Mouse (Mus musculus) kidney, adult 11 months (tissue): ENCODE measurements around the gene Pcif1.

Experiments used
- DNase-seq: peaks from one replicate; pipeline ENCODE4 v3.0.0; 2022

Pcif1 gene

DNA sequence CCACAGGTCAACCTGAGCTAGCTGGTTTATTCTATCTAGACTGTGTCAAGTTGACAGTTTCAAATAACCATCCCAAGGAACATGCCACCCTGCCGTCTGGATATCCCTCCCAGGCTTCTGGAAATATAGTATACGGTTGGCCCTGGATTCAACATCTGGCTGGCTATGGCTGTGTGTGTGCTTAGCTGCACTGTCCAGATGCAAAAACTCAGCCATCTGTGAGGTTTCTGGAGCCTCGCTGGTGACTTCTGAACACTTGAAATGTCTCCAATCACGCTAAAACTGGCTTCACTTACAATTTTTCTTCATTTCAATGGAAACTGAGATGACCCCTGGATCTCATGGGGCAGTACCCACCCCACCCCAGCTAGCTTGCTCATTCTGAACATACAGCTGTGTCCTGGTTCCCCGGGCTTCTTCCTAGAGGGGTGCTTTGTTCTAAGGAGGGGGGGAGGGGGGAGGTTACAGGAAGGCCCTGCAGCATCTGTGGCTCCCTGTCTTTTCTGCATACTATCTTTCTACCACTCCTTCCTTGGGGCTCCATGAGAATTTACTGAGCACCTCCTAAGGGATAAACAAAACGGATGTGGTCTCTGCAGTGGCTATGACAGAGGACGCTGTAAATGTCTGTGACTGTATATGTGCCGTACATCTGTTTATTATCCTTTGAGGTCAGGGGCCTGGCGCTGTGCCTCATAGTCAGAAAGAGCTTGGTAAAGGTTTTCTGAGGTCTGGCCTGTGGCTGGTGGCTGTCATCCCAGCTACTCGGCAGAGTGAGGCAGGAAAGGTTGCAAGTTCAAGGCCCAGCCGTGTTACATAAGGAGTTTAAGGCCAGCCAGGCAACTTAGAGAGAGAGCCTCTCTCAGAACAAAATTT is 51.8 kb downstream of the Pcif1 start:
- DNase-seq = no peak

DNA sequence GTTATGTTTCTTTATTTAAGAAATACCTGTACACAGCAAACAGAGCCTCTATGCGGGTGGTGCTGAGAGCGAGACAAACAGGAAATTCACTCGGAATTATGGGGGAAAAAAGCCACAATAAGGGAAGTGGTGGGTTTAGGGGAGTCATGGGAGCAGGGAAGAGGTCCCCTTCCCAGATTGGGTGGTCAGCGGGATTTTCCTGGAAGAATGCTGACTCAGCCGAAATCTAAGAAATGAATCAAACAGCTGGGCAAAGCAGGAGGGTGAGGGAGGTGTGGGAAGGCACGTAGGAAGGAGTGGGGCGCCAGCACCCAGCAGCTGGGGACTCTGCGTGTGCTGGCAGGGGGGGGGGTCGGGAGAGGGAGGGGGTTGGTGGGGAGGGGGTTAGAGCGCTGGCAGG is 54.4 kb downstream of the Pcif1 start:
- no peak for DNase-seq

DNA sequence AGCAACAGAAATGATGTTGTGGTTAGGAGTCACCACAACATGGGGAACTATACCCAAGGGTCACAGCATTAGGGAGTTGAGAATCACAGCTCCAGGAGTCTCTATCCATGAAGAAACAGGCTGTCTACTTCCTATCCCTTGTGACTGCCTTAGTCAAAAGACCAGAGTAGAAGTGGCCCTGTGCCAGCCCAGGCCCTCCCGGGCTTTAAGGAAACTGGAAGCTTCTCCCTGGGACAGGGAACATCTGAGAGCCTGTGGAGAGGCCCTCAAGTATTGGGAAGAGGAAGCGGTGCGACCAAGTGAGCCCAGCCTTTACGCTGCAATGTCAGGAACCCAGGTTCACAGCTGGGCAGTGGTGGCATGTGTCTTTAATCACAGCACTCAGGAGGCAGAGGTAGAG is 56.9 kb downstream of the Pcif1 start:
- no peak for DNase-seq

DNA sequence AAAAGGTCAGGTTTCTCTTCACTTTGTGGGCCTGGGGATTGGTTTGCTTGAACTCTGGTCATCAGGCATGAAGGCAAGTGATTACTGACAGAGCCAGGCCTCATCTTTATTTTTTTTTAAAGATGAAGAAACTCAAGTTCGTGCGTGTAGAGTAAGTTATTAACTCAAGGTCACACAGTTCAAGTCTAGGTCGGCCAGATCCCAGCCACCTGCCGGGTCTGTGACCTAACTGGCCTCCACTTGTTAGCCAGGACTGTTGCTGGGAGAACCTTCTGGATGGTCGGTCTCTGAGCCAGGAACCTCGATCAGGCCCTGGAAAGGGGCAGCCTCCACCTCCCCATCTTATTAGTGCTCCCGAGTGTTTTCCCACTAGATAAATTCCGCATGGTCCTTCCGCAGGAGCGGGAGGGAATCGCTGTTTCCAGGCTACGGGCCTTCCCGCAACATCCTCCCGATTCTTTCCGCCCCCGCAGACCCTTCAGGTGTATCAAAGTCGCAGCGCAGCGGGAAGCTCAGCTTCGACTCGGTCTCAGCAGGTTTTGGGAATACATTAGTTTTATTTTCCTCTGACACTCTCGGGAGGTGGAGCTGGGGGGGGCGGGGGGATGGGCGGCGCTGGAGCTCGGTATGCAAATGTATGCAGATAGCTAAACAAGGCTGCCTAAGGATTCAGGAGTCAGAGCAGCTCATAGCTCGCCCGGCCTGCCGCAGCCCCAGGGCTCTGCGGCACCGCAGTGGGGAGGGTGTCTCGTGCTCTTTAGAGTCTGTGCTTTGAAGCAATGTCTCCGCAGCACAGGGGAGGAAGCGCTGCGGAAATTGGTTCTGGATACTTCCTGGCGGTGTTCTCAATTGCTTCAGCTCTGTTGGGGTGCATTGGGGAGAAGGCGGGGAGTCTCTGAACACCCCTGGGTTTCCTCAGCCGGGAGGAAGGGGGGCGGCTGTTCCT is 59.3 kb downstream of the Pcif1 start:
- DNase-seq = peak; percentile 61

DNA sequence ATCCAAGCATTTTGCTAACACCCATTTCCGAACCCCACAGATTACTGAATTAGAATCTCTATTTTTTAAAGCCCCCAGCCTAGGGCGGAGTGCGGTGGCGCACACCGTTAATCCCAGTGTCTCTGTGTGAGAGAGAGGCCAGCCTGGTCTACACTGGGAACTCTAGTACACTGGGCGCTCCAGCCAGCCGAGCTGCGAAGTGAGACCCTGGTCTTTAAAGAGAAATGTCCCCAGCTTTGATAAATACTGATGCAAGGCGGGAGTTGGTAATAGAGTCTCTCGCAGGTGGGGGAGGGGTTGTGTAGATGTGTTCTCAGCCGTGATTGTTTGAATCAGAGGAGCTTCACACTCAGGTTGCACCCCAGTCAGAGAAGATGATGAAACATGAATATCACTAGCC is 60.0 kb downstream of the Pcif1 start:
- no peak for DNase-seq

DNA sequence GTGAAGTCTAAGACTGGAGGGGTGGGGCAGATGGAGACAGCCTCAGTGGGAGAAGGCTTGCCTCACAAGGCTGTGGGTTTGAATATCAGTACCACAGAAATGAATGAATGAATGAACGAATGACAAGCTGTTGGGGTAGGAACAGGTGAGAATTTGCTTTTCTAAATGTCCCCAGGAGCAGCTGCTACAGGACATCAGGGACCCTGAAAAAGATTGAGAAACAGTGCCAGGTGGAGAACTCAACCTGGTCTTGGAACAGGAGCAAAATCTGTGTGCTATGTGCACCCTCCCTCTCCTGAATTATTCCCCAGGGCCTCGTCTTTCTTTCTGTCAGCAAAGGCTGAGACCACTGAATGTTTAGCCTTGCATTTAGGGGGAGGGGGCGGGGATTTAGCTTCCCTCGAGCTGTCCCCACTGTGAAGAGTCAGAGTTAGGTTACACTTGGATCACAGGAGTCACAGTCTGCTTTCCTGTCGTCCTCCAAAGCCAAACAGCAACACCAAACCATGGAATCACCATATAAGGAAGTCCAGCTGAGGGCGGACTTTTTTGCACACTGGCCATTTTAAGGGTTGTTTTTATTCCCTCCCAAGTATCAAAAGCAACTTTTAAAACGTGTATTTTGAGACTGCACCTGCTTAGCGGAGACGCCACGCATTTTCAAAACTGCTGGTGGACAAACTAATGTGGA is 61.2 kb downstream of the Pcif1 start, which contains the start of gene Mmp9:
Mmp9 (plus strand) TSS at position 641 of the 691 bp plus-strand sequence.
- DNase-seq = no peak

DNA sequence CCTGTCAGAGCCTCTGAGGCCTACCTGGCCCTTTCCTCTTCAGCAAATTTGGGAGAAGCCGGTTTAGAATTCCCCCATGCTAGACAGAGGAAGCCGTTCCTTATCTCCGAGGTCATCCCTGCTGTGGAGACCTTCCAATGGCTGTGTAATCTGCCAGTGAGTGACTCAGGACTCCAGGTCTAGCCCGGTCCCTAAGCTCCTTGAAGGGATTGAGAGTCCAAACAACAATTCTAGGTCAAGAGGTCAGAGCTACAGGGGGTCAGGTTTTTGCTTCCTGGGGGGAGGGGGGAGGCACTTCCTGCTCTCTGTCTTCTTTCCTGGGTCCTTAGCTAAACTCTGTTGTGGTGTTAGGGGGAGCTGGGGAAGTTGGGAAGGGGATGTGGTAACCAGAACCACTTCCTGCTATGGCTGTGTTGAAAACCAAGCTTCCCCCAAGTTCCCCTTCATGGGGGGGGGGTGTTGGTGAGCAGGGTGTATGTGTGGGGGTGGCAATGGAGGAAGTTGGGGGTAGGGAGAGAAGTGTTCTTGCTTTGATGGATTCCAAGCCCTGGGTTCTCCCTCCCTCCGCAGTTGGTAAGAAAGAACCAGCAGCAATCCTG is 63.7 kb downstream of the Pcif1 start:
- DNase-seq = no peak
